Mouse (Mus musculus) lung, embryonic 15.5 days (tissue): ENCODE data around the gene Cyp4v3. TPM values are rescaled to one million over a fixed set of nuclear protein-coding genes. Genes with fewer than 3 reads are reported as not detected.
A peak's percentile ranks its signal among the peaks of the same experiment; 100 is the strongest.

ENCODE experiments used
- ATAC-seq: fragments of 200-750 bp; cut with Nextera tagmentation; 2 replicates; pipeline ENCODE4 v1.8.0; 2017; ENCODE audit warnings: moderate number of reproducible peaks, borderline replicate concordance; ENCODE audit not compliant: low FRiP score, low TSS enrichment; ENCODE audit errors: extremely low read depth
- H3K27ac ChIP-seq: fragments of 300-500 bp; sonication (generic); 2 replicates; pipeline ENCODE4 v1.5.1; 2015; ENCODE audit warnings: moderate library complexity, mild to moderate bottlenecking, inconsistent platforms
- H3K27me3 ChIP-seq: fragments of 300-500 bp; sonication (generic); 2 replicates; pipeline ENCODE4 v1.6.1; 2015; ENCODE audit warnings: inconsistent platforms
- H3K36me3 ChIP-seq: fragments of 300-500 bp; sonication (generic); 2 replicates; pipeline ENCODE4 v1.6.1; 2015; ENCODE audit warnings: inconsistent platforms
- H3K4me1 ChIP-seq: fragments of 300-500 bp; sonication (generic); 2 replicates; pipeline ENCODE4 v1.6.1; 2015; ENCODE audit warnings: inconsistent platforms
- H3K4me2 ChIP-seq: fragments of 300-500 bp; sonication (generic); 2 replicates; pipeline ENCODE4 v1.6.1; 2015; ENCODE audit warnings: inconsistent platforms, mild to moderate bottlenecking, moderate library complexity
- H3K4me3 ChIP-seq: fragments of 300-500 bp; sonication (generic); 2 replicates; pipeline ENCODE4 v1.5.1; 2015; ENCODE audit warnings: mild to moderate bottlenecking, inconsistent platforms
- H3K9ac ChIP-seq: fragments of 300-500 bp; sonication (generic); 2 replicates; pipeline ENCODE4 v1.6.1; 2015; ENCODE audit warnings: inconsistent platforms
- H3K9me3 ChIP-seq: fragments of 300-500 bp; sonication (generic); 2 replicates; pipeline ENCODE4 v1.6.1; 2016; ENCODE audit warnings: inconsistent platforms
- WGBS: fragments of 180-500 bp; shearing (Covaris S2); methylation state at CpG from one replicate; pipeline ENCODE4 v1.1.7; 2015; 5-methylcytosine and 5-hydroxymethylcytosine counted together
- polyA plus RNA-seq: library from polyadenylated mRNA; unstranded; fragments of >200 nt; fragmentation: Nextera tagmentation; extraction: Ambion mirVana; gene quantifications from 2 replicates; pipeline ENCODE4 v1.2.1, GENCODE M21; 2015

Cyp4v3 gene
- 1.0 and 1.3 TPM in 2 replicates for polyA plus RNA-seq

DNA sequence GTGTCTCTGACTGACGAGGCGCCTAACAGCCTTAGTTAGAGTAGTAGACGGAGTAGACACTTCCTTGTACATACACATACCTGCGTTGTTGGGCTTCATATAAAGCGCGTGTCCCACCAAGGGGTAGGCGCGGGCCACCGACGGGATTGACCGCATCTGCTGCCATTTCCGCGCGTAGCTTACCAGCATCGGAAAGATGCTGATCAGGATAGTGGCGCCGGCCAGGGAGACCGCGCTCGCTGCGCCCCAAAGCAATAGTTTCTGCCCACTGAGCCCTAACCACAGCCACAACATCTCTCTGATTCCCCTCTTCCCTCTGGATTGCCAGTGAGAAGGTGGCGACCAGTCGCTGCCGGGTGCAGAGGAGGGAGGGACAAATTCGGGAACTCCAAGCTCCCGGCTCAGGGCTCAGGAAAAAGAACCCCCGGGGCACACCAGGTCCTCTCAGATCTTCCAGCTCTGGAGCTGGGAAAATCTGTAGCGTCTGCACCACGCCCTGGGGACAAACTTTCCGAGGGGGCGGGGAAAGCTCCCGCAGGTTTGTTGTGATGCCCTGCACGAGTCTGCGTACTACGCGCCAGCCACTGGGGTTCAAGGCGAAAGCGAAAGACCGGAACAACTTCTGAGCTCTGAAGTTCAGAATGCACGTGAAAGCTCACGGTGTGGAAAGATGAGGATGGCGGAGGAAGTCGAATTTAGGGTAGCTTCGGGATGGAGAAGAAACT lies at the start of gene Cyp4v3:
TSS of gene Cyp4v3 (minus strand) at position 532 of the 725 bp plus-strand sequence.
- H3K27ac ChIP-seq, result no peak within 1 kb of the TSS
- under 1% methylated on average over 44 of the region's 44 CpGs for WGBS
- ATAC-seq, result peak; percentile 69; the same call in 1 of the 2 replicates

GRCm38 (mm10) chr8:45381963-45382347 lies 48.9 kb upstream of the Cyp4v3 start, which contains the start of gene Fam149a:
Fam149a (minus strand) TSS chr8:45382291.
- Histone ChIP-seq H3K4me2 (peak within 1 kb of the TSS; percentile 64), H3K4me1 (peaks cover 10% of the 10 kb centered on the region), H3K9me3 (no peaks in the 10 kb centered on the region), H3K27me3 (peaks cover 12% of the 10 kb centered on the region), H3K36me3 (no peaks in the 10 kb centered on the region), H3K4me3 (peak within 1 kb of the TSS; percentile 31), H3K27ac (no peak within 1 kb of the TSS), H3K9ac (no peak within 1 kb of the TSS)
- ATAC-seq, result no peak
- WGBS, result 2% methylated on average over 6 of the region's 6 CpGs

More for the DNA sequence above, at the start of gene Cyp4v3:
- Histone ChIP-seq H3K27me3 (no peaks in the 10 kb centered on the region), H3K36me3 (no peaks in the 10 kb centered on the region), H3K9ac (peak within 1 kb of the TSS; percentile 60), H3K4me1 (peaks cover 8% of the 10 kb centered on the region; the same call in 1 of the 2 replicates), H3K9me3 (no peaks in the 10 kb centered on the region), H3K4me3 (peak within 1 kb of the TSS; percentile 72), H3K4me2 (peak within 1 kb of the TSS; percentile 94)

GRCm38 (mm10) chr8:45381075-45381962 lies 48.3 kb upstream of the Cyp4v3 start:
- no peaks in the 10 kb centered on the region for H3K36me3 ChIP-seq
- ATAC-seq, result 0 out of 2 replicates have a peak, but pooled peaks have one; percentile 27
- H3K4me1 ChIP-seq, result peaks cover 10% of the 10 kb centered on the region
- H3K27ac ChIP-seq, result no peak overlapping the region
- H3K9me3 ChIP-seq, result no peaks in the 10 kb centered on the region
- no peak overlapping the region for H3K9ac ChIP-seq
- WGBS, result 2% methylated on average over 38 of the region's 38 CpGs
- H3K4me2 ChIP-seq, result peak overlapping the region; percentile 64
- H3K4me3 ChIP-seq, result peak overlapping the region; percentile 31
- peaks cover 12% of the 10 kb centered on the region for H3K27me3 ChIP-seq

GRCm38 (mm10) chr8:45380598-45380997 lies 47.6 kb upstream of the Cyp4v3 start:
- no peak for ATAC-seq
- Histone ChIP-seq H3K9me3 (no peaks in the 10 kb centered on the region), H3K36me3 (no peaks in the 10 kb centered on the region), H3K4me1 (peaks cover 10% of the 10 kb centered on the region), H3K4me2 (no peak overlapping the region; the same call in 1 of the 2 replicates), H3K27me3 (peaks cover 12% of the 10 kb centered on the region), H3K27ac (no peak overlapping the region), H3K4me3 (no peak overlapping the region), H3K9ac (no peak overlapping the region)
- 15% methylated on average over 4 of the region's 4 CpGs for WGBS

GRCm38 (mm10) chr8:45374071-45374470 lies 41.1 kb upstream of the Cyp4v3 start:
- Histone ChIP-seq H3K9me3 (no peaks in the 10 kb centered on the region), H3K4me2 (no peak overlapping the region), H3K27me3 (no peaks in the 10 kb centered on the region), H3K4me3 (no peak overlapping the region), H3K36me3 (no peaks in the 10 kb centered on the region), H3K4me1 (no peaks in the 10 kb centered on the region), H3K27ac (no peak overlapping the region), H3K9ac (no peak overlapping the region)
- WGBS, result 67% methylated on average over 3 of the region's 3 CpGs
- no peak for ATAC-seq

GRCm38 (mm10) chr8:45367154-45367553 lies 34.1 kb upstream of the Cyp4v3 start:
- Histone ChIP-seq H3K4me2 (no peak overlapping the region), H3K27me3 (no peaks in the 10 kb centered on the region), H3K4me1 (no peaks in the 10 kb centered on the region), H3K36me3 (no peaks in the 10 kb centered on the region), H3K27ac (no peak overlapping the region), H3K9ac (no peak overlapping the region), H3K4me3 (no peak overlapping the region), H3K9me3 (no peaks in the 10 kb centered on the region)
- ATAC-seq, result no peak
- 83% methylated on average over 1 of the region's 1 CpGs for WGBS

DNA sequence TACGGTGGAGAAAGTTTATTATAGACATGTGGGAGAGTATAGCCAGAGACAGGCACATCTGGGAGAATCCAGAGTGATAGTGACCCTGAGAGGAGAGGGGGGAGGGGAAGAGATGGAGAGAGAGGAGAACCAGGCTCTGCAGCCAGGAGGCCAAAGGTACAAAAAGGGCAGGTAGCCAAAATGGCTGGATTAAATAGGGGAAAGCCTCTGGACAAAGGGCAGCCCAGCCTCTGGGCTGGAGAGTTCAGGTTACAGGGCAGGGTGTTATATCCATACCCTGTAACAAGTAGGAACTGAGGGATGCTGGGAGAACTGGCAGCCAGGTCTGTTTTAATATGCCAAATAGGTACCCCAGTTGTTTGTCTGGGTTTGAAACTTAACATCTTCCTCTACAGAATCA lies 30.2 kb upstream of the Cyp4v3 start:
- Histone ChIP-seq H3K9me3 (no peaks in the 10 kb centered on the region), H3K4me2 (no peak overlapping the region), H3K27me3 (no peaks in the 10 kb centered on the region), H3K4me1 (no peaks in the 10 kb centered on the region), H3K36me3 (no peaks in the 10 kb centered on the region), H3K4me3 (no peak overlapping the region), H3K27ac (no peak overlapping the region), H3K9ac (no peak overlapping the region)
- no peak for ATAC-seq
- 46% methylated on average over 1 of the region's 1 CpGs for WGBS

GRCm38 (mm10) chr8:45362323-45362722 lies 29.3 kb upstream of the Cyp4v3 start:
- Histone ChIP-seq H3K4me2 (no peak overlapping the region), H3K36me3 (no peaks in the 10 kb centered on the region), H3K9me3 (no peaks in the 10 kb centered on the region), H3K4me3 (no peak overlapping the region), H3K4me1 (peaks cover 7% of the 10 kb centered on the region; the same call in 1 of the 2 replicates), H3K27ac (no peak overlapping the region), H3K9ac (no peak overlapping the region), H3K27me3 (no peaks in the 10 kb centered on the region)
- ATAC-seq, result no peak
- WGBS, result 63% methylated on average over 6 of the region's 6 CpGs

DNA sequence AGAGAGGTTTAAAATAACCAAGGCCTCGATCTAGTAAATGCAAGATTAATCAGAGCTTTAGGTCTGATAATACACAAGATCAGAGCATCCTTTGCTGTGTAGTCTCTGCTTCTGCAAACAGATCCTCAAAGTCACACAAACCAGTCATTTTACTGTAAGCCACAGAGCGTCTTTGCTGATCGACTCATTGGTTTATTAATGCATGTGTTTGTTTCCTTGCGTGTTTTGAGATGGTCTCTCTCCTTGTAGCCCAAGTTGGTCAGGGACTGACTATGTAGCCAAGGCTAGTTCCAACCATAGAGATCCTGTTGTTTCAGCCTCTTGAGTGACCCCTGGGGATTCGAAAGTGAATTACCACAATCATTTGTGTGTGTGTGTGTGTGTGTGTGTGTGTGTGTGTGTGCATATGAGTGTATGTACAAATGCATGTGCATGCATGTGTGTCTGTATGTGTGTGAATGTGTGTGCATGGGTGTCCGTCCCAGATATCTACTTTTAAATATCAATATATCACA lies 26.1 kb upstream of the Cyp4v3 start:
- no peak overlapping the region for H3K27ac ChIP-seq
- ATAC-seq, result no peak
- no peak overlapping the region for H3K9ac ChIP-seq
- H3K36me3 ChIP-seq, result no peaks in the 10 kb centered on the region
- H3K4me2 ChIP-seq, result peak overlapping the region; percentile 93
- 74% methylated on average over 6 of the region's 6 CpGs for WGBS
- H3K4me3 ChIP-seq, result peak overlapping the region; percentile 70
- H3K9me3 ChIP-seq, result no peaks in the 10 kb centered on the region
- peaks cover 7% of the 10 kb centered on the region; the same call in 1 of the 2 replicates for H3K4me1 ChIP-seq
- H3K27me3 ChIP-seq, result no peaks in the 10 kb centered on the region

DNA sequence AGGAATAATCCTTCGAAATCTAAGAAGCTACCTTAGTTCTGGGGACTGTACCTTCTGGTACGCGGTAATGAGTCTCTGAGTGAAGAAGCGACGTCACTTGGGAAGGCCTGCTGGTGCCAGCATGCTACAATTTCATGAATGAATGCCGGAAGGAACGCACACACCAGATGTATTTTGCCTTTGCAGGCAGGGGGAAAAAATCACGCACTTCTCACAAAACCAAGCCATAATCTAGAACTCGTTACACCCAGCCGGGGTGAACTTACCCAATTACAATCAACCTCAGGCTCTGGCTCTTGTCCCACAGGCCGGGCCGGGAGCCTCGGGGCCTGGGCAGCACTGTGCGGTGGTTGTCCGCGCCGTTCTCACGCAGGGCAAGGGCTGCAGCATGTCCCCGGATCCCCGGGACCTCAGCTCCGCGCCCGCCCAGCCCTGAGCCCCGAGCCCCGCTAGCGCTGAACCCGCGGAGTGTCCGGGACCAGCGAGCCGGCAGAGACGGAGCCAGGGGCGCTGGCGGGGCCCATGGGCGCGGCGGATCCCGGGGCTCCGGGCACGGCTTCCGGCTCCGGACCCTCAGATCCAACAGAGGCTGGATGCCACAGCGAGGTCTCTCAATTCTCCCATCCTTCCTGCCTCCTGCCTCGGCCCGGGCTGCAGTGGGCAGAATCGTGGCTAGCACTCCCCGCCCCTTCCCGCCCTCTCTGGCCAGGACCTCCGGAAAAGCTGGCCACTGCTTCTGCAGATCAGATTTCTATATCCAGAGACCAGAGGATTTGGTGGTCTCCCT lies 25.3 kb upstream of the Cyp4v3 start:
- no peaks in the 10 kb centered on the region for H3K36me3 ChIP-seq
- H3K9ac ChIP-seq, result peak overlapping the region; percentile 68
- peak overlapping the region; percentile 56; the same call in 1 of the 2 replicates for H3K27ac ChIP-seq
- no peaks in the 10 kb centered on the region for H3K9me3 ChIP-seq
- no peaks in the 10 kb centered on the region for H3K27me3 ChIP-seq
- peak overlapping the region; percentile 70 for H3K4me3 ChIP-seq
- H3K4me2 ChIP-seq, result peak overlapping the region; percentile 93
- 3% methylated on average over 49 of the region's 49 CpGs for WGBS
- ATAC-seq, result peak; percentile 86
- H3K4me1 ChIP-seq, result peaks cover 7% of the 10 kb centered on the region; the same call in 1 of the 2 replicates

- 84% methylated on average over 6 of the region's 6 CpGs for WGBS
- no peaks in the 10 kb centered on the region for H3K36me3 ChIP-seq
- H3K27me3 ChIP-seq, result no peaks in the 10 kb centered on the region
- no peak overlapping the region for H3K4me3 ChIP-seq
- no peaks in the 10 kb centered on the region for H3K9me3 ChIP-seq
- no peak for ATAC-seq
- no peak overlapping the region for H3K9ac ChIP-seq
- peaks cover 7% of the 10 kb centered on the region; the same call in 1 of the 2 replicates for H3K4me1 ChIP-seq
- no peak overlapping the region for H3K4me2 ChIP-seq
- no peak overlapping the region for H3K27ac ChIP-seq
Observed at GRCm38 (mm10) chr8:45355809-45356208, 22.8 kb upstream of the Cyp4v3 start.
